Mouse (Mus musculus): Measurements from ENCODE around the gene Vti1a. TPM values are rescaled to one million over a fixed set of nuclear protein-coding genes. Genes with fewer than 3 reads are reported as not detected.

Vti1a gene
- total RNA-seq, 2 experiments from 2014 or later, result 63.5 to 68.1 TPM

- DNase-seq (ENCODE audit: low spot score in 2 of 2), result no peak
Observed at GRCm38 (mm10) chr19:55311874-55312273, 4.2 kb upstream of the Vti1a start.

DNA sequence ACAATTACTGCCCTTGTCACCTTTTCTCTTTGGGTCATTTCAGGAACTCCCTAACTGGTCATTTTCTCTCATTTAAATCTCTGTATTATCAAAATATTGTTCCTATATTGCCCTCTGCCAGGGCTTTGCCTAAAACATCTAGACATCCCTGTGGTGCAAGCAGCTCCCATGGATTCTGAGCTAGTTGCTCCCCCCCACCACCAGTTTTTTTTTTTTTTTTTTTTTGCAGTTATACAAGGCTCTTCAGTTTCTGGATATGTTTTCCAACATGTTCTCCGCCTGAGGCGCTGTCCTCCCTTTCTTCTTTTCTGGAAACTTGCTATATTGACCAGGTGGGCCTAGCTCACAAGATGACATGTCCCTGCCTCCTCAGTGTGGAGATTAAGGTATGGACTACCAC, 2.4 kb upstream of the Vti1a start:
- no peak for DNase-seq (ENCODE audit: low spot score in 2 of 2)

DNA sequence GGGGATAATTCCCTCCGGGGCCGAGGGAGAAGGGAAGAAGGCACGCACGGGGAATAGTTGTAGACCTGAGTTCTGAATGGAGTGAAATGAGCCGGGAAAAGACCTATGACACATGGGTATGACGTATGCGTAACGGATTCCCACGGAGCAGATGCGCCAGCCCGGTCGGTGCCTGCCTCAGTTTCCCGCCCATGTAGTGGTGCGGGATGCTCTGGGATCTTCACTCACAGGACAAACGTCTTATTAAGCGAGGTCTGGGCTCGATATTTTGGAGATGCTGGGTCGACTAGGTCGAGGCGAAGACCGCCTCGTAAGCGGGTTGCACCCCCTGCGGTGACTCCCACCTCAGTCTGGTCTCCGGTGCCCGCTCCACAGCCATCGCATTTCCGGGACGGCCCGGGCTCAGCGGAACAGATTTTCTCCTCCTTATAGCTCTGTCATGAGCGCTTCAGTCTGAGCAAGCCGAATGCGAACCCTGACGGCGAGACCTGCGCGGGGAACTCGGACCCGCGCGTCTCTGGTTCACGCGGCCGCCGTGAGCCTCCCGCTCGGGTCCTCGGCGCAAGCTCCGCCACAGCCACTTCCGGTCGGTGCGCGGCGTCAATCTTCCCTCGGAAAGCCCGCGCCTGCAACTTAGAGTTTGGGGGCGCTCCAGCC, 515 bp upstream of the Vti1a start, which contains the start of gene Zdhhc6:
TSS of gene Zdhhc6 (minus strand) at position 581 of the 657 bp plus-strand sequence.
- peak; percentile 85 for DNase-seq (ENCODE audit: low spot score in 2 of 2)

DNA sequence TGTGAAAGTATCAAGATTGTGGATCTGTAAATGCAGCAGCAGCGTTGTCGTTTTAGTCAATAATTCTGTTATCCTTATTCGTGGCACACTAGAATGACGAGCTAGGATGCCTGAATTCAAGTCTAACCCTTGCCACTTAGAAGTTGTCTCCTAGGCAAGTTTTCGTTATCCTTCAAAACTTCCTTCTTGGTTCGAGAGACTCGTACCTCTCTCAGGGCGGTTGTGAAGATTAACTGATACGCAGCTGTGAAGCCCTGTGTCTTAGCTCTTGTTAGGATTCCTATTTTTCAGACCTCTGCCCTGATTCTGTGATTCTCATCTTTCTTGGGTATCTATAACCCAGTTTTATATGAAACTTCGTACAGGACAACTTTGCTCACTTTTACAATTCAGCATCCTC, 806 bp downstream of the Vti1a start:
- DNase-seq (ENCODE audit: low spot score in 2 of 2), result no peak

- no peak for DNase-seq (ENCODE audit: low spot score in 2 of 2)
Observed at GRCm38 (mm10) chr19:55319036-55319435, 2.9 kb downstream of the Vti1a start.

GRCm38 (mm10) chr19:55319521-55319920, 3.4 kb downstream of the Vti1a start:
- DNase-seq (ENCODE audit: low spot score in 2 of 2), result no peak

DNA sequence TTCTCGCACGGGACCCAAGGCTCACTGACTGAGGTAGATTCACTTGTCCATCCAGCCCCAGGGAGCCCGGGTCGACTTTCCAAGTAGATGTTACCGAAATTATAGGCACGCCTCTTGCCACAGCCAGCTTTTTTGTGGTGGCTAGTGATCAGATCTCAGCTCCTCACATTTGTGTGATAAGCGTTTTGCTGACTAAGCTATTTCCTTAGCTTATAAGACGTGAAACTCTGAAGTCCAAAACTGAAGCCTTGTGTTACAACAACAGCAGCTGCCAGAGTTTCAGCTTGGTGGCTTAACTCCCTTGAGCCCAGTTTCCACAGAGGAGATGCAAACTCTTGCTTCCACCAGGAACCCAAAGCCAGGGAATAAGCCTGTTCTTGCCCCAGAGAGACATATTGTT, 6.5 kb downstream of the Vti1a start:
- DNase-seq (ENCODE audit: low spot score in 2 of 2), result no peak

DNA sequence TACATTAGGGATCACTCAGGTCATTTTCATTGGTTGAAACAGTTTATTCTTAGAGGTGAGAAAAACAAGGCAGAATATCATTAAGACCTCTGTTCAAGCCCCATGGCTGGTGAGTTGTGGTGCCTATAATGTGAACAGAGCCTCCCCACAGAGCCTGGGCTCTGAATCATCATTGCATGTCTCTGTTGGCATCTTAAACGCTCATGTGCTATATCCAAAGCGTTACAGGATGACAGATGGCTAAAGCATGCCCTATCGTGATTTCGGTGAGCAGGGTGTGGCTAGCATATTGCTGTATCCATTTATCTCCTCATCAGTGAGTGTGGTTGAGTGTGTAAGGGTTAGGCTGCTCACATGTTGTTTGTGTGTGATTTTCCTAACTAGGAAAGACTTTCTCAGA, 11.4 kb downstream of the Vti1a start:
- no peak for DNase-seq (ENCODE audit: low spot score in 2 of 2)

DNA sequence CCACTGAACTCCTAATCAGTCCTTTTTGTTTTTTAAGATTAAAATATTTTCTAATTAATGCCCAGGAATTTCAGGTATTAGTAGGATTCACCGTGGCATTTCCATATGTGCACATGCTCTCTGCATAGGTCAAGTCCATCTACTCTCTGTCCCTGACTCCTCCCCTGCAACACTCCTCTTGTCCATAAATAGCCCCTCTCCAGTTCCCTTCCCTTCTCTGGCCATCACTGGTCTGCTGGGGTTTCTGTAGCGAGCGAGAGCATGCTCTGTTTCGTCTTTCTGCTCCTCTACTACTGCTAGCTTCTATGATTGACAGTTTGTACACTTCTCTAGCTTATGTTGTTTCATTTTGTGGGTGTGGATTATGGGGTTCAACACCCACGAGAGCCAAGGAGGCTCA, 15.7 kb downstream of the Vti1a start:
- no peak for DNase-seq (ENCODE audit: low spot score in 2 of 2)

DNA sequence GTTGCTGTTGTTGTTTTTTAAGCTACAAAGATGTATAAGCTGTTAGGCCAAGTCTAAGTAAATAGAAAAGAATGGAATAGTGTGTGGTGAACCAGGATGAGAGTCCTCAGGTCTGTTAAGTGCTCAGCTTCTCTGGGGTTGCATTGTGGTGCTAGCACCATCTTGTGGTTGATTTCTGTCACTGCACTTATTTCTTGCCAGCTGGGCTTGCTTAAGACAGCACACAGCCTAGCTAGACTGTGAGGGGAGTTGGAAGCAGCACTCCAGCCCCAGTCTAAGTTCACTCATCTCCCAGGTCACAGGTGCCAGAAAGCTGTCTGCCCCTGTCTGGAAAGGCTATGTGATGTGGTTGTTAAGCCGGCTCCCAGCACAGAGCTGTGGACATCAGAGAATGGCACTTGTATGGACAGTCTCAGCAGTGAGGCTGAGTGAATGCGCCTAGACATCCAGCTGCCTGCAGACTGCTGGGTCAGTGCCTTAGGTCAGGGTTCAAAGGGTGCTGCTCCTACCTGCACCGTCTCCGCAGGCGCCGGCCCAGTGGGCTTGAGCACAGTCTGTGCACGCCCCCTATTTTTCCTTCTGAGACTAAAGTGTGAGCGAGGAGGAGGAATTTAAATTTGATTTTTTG, 16.7 kb downstream of the Vti1a start:
- peak; percentile 60 to 66 for DNase-seq (ENCODE audit: low spot score in 2 of 2)

- DNase-seq (ENCODE audit: low spot score in 2 of 2), result no peak
Observed at GRCm38 (mm10) chr19:55335881-55336280, 19.8 kb downstream of the Vti1a start.

GRCm38 (mm10) chr19:55336441-55336840, 20.3 kb downstream of the Vti1a start:
- DNase-seq (ENCODE audit: low spot score in 2 of 2), result no peak

GRCm38 (mm10) chr19:55337066-55337465, 21.0 kb downstream of the Vti1a start:
- no peak for DNase-seq (ENCODE audit: low spot score in 2 of 2)

DNA sequence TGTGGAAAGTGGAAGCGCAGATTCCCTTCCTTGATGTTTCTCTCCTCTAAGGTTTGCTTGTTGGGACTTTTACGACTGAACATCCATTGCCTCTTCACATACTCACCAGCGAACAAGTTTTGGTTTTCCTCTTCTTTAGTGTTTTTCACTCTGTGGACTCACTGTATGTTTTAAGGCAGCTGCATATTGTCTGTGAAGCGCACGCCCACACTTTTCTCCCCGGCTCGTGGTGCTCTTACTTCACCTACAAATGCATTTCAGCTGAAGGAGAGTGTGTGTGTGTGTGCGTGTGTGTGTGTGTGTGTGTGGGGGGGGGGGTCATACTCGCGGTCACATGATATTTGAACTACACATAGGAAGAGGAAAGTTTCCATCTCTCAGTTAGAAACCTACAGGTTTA, 21.6 kb downstream of the Vti1a start:
- DNase-seq (ENCODE audit: low spot score in 2 of 2), result peak in 1 of 2 experiments; percentile 26

DNA sequence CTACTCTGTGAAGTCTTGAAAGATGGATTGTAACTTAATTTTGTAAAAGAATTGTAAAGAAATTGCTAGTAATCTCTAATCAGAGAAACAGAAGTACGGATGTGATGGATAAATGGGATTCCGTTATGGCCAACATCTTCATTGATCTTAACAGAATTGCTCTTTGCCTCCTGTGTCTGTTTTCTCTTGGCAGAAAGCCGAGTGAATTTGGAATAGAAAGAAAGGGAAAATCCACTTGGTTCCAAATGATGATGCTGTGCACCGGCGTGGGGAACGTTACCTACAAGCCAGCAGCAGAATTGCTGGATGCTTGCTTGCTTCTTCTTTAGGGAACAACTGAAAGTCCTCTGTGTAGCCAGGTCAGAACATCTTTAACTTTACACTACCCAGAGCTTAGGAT, 24.4 kb downstream of the Vti1a start:
- no peak for DNase-seq (ENCODE audit: low spot score in 2 of 2)

DNA sequence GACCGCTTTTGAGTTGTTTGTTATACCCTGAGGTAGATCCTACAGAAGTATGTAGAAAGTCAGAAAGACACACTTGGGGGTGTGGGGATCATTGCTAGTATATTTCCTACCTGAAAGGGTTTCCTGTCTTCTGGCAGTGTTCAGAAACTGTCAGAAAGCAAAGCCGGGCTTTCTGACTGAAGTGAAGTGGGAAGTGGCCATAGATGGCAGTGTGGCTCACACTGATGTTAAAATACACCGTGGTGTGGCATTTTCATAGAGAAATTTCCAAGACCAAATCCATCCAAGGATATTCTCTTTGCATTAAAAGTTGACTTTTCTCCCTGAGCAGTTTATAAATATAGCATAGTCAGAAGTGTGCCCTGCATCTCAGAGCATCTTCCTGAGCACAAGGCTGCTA, 25.3 kb downstream of the Vti1a start:
- no peak for DNase-seq (ENCODE audit: low spot score in 2 of 2)

GRCm38 (mm10) chr19:55342423-55342822, 26.3 kb downstream of the Vti1a start:
- DNase-seq (ENCODE audit: low spot score in 2 of 2), result no peak

GRCm38 (mm10) chr19:55343274-55343673, 27.2 kb downstream of the Vti1a start:
- DNase-seq (ENCODE audit: low spot score in 2 of 2), result no peak

GRCm38 (mm10) chr19:55348187-55348586, 32.1 kb downstream of the Vti1a start:
- no peak for DNase-seq (ENCODE audit: low spot score in 2 of 2)

DNA sequence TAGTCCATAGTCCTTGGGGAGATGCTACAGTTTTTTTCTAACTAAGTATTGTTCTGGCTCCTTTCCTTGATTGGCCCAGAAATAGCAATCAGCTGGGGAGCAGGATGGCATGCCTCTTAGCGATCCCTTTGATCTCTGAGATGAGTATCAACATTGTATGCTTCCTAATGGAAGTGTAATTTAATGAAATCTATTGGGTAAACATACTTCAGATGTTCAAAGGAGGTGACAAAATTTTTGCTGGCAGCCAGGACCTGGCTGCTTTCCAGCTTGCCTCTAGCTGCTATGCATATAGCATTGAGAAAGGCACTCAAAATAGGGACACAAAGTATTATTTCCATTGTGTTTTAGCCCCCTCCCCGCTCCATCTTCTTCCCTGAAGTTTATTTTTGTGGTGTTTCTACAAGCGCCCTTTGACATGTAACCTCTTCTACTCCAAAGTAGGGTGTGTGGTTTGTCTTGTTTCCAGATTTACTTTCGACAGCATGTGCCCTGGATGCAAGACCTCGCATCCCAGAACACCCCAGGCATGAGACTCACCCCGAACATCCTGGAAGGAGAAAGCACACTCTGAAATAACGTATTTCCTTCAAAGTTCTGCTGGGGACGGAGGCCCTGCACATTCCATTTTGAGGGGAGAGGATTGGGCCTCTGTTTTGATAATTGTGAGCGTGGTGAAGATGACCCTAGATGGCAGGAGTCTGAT, 34.7 kb downstream of the Vti1a start:
- no peak for DNase-seq (ENCODE audit: low spot score in 2 of 2)

DNA sequence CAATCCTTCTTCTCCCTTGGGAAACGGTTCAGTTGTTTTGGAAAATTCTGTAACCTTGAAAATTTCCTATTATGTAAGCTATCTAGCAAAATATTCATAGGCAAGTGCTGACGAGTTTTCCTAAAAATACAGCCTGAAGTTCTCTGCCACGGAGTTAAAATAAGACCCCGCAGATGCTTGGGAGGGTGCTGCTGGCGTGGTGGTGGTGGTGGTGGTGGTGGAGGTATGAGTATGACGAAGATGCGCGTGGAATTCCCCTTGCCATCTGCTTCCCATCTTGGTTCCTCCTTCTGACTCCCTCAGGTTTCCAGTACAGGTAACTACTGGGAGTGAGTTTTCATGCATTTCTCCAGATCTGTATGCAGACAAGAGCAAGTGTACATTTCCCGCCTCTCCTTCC, 46.5 kb downstream of the Vti1a start:
- peak; percentile 62 to 68 for DNase-seq (ENCODE audit: low spot score in 2 of 2)

DNA sequence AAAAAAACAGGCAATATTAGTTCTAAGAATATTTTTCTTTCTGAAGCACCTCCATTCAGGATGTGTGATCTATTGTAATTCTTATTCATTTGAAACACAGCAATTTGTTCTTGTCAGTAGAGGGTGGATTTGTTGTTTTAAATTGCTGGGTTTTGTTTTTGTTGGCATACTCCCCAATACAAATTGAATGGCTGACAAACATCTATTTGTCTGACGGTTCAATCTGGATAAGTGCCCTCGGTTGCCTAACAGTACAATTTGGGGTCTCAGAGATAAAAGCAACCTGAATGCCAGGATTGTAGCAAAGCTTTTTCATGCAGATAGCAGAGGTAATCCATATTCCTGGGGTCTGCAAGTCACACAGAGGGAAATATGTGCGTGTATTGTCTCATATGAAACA, 53.6 kb downstream of the Vti1a start:
- DNase-seq (ENCODE audit: low spot score in 2 of 2), result no peak
